Mouse (Mus musculus) lung, embryonic 15.5 days (tissue): ENCODE measurements around the gene Slco1a5. TPM values are rescaled to one million over a fixed set of nuclear protein-coding genes. Genes with fewer than 3 reads are reported as not detected.
"Not testable (repeated sequence)": the region's sequence is repeated elsewhere in the genome, so short reads cannot be mapped to it uniquely, and the experiment has no call there.

Experiments used
- ATAC-seq: fragments of 200-750 bp; cut with Nextera tagmentation; 2 replicates; pipeline ENCODE4 v1.8.0; 2017; ENCODE audit warnings: moderate number of reproducible peaks, borderline replicate concordance; ENCODE audit not compliant: low FRiP score, low TSS enrichment; ENCODE audit errors: extremely low read depth
- H3K27ac ChIP-seq: fragments of 300-500 bp; sonication (generic); 2 replicates; pipeline ENCODE4 v1.5.1; 2015; ENCODE audit warnings: moderate library complexity, mild to moderate bottlenecking, inconsistent platforms
- H3K27me3 ChIP-seq: fragments of 300-500 bp; sonication (generic); 2 replicates; pipeline ENCODE4 v1.6.1; 2015; ENCODE audit warnings: inconsistent platforms
- H3K36me3 ChIP-seq: fragments of 300-500 bp; sonication (generic); 2 replicates; pipeline ENCODE4 v1.6.1; 2015; ENCODE audit warnings: inconsistent platforms
- H3K4me1 ChIP-seq: fragments of 300-500 bp; sonication (generic); 2 replicates; pipeline ENCODE4 v1.6.1; 2015; ENCODE audit warnings: inconsistent platforms
- H3K4me2 ChIP-seq: fragments of 300-500 bp; sonication (generic); 2 replicates; pipeline ENCODE4 v1.6.1; 2015; ENCODE audit warnings: inconsistent platforms, mild to moderate bottlenecking, moderate library complexity
- H3K4me3 ChIP-seq: fragments of 300-500 bp; sonication (generic); 2 replicates; pipeline ENCODE4 v1.5.1; 2015; ENCODE audit warnings: mild to moderate bottlenecking, inconsistent platforms
- H3K9ac ChIP-seq: fragments of 300-500 bp; sonication (generic); 2 replicates; pipeline ENCODE4 v1.6.1; 2015; ENCODE audit warnings: inconsistent platforms
- H3K9me3 ChIP-seq: fragments of 300-500 bp; sonication (generic); 2 replicates; pipeline ENCODE4 v1.6.1; 2016; ENCODE audit warnings: inconsistent platforms
- WGBS: fragments of 180-500 bp; shearing (Covaris S2); methylation state at CpG from one replicate; pipeline ENCODE4 v1.1.7; 2015; 5-methylcytosine and 5-hydroxymethylcytosine counted together
- polyA plus RNA-seq: library from polyadenylated mRNA; unstranded; fragments of >200 nt; fragmentation: Nextera tagmentation; extraction: Ambion mirVana; gene quantifications from 2 replicates; pipeline ENCODE4 v1.2.1, GENCODE M21; 2015

Slco1a5 gene
- polyA plus RNA-seq = 0.13 and 0.17 TPM in 2 replicates

- no peaks in the 10 kb centered on the region for H3K27me3 ChIP-seq
- WGBS = 14% methylated on average over 4 of the region's 4 CpGs
Measured at GRCm38 (mm10) chr6:142322881-142323280, at the start of gene Slco1a5. Gene Slco1a5, minus strand, starts transcription at chr6:142322981.

DNA sequence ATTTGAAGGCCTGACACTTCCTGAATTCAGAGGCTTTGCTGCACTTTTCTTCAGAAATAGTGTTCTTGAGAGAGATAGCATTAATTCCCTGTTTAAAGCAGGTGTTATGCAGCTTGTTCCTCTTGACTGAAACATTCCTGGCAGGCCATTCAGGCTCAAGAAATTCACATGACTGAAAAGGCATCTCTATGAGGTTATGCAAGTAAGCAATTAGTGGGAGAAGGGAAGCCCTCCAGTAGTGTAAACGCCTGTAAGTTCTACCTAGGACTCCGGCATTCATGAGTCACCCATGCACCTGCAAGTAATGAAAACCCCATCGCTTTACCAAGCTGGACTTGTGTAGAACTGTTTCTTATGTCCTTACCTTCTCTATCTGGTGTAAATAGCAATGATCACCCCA lies 46.8 kb upstream of the Slco1a5 start:
- no peak overlapping the region for H3K9ac ChIP-seq
- no peaks in the 10 kb centered on the region for H3K4me1 ChIP-seq
- peaks cover 34% of the 10 kb centered on the region for H3K36me3 ChIP-seq
- H3K4me3 ChIP-seq = no peak overlapping the region
- no peak overlapping the region for H3K27ac ChIP-seq
- no peaks in the 10 kb centered on the region for H3K27me3 ChIP-seq
- H3K9me3 ChIP-seq = no peaks in the 10 kb centered on the region
- ATAC-seq = no peak
- WGBS = 84% methylated on average over 3 of the region's 3 CpGs
- no peak overlapping the region for H3K4me2 ChIP-seq

More at GRCm38 (mm10) chr6:142322881-142323280, at the start of gene Slco1a5:
- no peaks in the 10 kb centered on the region for H3K4me1 ChIP-seq
- no peak within 1 kb of the TSS for H3K4me2 ChIP-seq
- H3K9ac ChIP-seq = no peak within 1 kb of the TSS
- H3K36me3 ChIP-seq = no peaks in the 10 kb centered on the region
- ATAC-seq = no peak
- no peaks in the 10 kb centered on the region for H3K9me3 ChIP-seq
- H3K27ac ChIP-seq = no peak within 1 kb of the TSS
- no peak within 1 kb of the TSS for H3K4me3 ChIP-seq

DNA sequence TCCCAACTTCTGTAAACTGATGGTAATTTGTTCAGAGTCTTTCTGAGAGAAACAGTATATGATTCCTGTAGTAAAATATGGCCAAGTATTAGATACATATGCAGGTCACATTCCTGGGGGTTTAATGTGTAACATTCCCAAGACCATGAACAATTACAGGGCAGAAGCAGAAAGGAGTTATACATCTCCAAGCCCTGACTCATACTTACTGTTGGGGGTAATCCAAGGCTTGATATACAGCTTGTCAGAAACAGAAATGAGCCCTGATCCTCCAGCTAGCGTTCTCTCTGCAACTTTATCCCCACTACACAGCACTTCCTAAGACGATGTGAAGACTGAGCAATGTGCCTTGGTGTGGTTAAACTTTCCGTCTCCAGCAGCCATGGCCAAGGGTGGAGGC lies 44.8 kb upstream of the Slco1a5 start:
- Histone ChIP-seq H3K27ac (no peak overlapping the region), H3K36me3 (peaks cover 32% of the 10 kb centered on the region), H3K4me1 (no peaks in the 10 kb centered on the region), H3K9me3 (no peaks in the 10 kb centered on the region), H3K4me3 (no peak overlapping the region), H3K27me3 (no peaks in the 10 kb centered on the region), H3K4me2 (no peak overlapping the region), H3K9ac (no peak overlapping the region)
- WGBS = 96% methylated on average over 3 of the region's 3 CpGs
- no peak for ATAC-seq

- Histone ChIP-seq H3K36me3 (peaks cover 33% of the 10 kb centered on the region), H3K4me3 (no peak overlapping the region), H3K4me2 (no peak overlapping the region), H3K4me1 (no peaks in the 10 kb centered on the region), H3K9me3 (no peaks in the 10 kb centered on the region), H3K9ac (no peak overlapping the region), H3K27ac (no peak overlapping the region), H3K27me3 (no peaks in the 10 kb centered on the region)
- WGBS = 88% methylated on average over 10 of the region's 10 CpGs
- no peak for ATAC-seq
Measured at GRCm38 (mm10) chr6:142366473-142367018, 43.8 kb upstream of the Slco1a5 start.

GRCm38 (mm10) chr6:142365742-142366472 lies 43.1 kb upstream of the Slco1a5 start:
- Histone ChIP-seq H3K4me3 (no peak overlapping the region), H3K4me1 (no peaks in the 10 kb centered on the region), H3K27ac (no peak overlapping the region), H3K27me3 (no peaks in the 10 kb centered on the region), H3K36me3 (peaks cover 35% of the 10 kb centered on the region), H3K9ac (no peak overlapping the region), H3K9me3 (no peaks in the 10 kb centered on the region), H3K4me2 (no peak overlapping the region)
- 71% methylated on average over 8 of the region's 8 CpGs for WGBS
- ATAC-seq = no peak

DNA sequence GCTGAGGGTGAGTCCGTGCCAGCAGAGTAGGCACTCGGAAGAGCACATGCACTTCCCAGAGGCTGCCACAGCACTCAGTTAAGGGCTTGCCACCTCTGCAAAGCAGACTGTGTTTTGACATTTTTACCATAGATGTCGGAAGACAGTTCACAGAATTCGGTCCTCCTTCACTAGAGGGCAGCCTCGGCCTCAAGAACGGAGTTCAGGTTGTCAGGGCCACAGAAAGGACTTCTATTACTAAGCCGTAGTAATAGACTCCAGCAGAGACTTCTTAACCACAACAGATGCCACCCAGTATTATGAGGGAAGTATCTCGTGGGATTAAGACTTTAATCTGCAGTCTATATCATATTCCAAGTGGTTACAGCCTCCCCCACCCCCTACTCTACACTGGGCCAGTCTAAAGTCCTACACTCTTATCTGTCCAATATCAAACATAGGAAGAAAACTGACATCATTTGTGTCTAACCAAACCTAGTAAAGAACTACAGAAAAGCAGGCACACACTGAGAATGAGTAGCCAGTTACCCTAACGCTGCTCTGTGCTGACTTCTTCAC lies 40.3 kb upstream of the Slco1a5 start:
- 71% methylated on average over 9 of the region's 9 CpGs for WGBS
- Histone ChIP-seq H3K27me3 (no peaks in the 10 kb centered on the region), H3K27ac (no peak overlapping the region)

DNA sequence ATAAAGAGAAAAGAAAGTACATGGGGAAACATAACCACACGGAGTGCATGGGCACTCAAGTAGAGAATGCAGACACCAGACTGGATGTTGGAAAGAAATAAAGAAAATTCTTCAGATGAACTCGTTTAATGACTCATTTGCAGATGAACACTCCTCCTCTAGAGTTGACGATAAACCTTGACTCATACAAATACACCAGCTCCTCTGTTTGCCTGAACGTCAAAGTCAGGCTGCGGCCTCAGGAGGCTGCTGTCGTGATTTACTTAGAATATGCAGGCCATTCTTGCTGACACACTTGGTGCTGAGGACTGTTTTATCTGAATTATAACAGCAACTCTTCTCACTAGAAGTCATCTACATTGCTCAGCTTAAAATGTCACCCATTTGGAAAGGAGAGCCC lies 39.3 kb upstream of the Slco1a5 start:
- peaks cover 45% of the 10 kb centered on the region for H3K36me3 ChIP-seq
- WGBS = 93% methylated on average over 6 of the region's 6 CpGs
- no peak overlapping the region for H3K4me2 ChIP-seq
- no peaks in the 10 kb centered on the region for H3K27me3 ChIP-seq
- no peak overlapping the region for H3K4me3 ChIP-seq
- no peak for ATAC-seq
- H3K4me1 ChIP-seq = no peaks in the 10 kb centered on the region
- H3K9me3 ChIP-seq = no peaks in the 10 kb centered on the region
- H3K27ac ChIP-seq = no peak overlapping the region
- no peak overlapping the region for H3K9ac ChIP-seq

More for the DNA sequence above, 40.3 kb upstream of the Slco1a5 start:
- Histone ChIP-seq H3K9me3 (no peaks in the 10 kb centered on the region), H3K4me2 (no peak overlapping the region), H3K36me3 (peaks cover 42% of the 10 kb centered on the region), H3K4me3 (no peak overlapping the region), H3K4me1 (no peaks in the 10 kb centered on the region), H3K9ac (no peak overlapping the region)
- no peak for ATAC-seq

DNA sequence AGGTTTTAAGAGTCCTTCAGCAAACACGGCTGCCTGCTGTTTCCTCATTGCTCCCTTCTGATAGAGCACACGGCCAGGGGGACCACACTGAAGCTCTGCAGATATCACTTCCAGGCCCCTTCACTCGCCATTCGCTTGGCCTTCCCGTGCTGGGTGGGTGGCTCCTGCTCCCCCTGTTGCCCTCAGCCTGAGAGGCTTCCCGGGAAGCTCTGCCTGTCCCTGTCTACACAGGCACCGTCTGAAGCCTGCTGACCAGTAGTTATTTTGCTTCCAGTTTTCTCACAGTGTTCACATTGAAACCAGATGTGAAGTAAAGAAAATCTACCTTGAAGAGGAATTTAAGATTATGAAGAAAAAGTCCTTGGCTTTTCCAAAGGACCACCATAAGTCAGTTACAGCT lies 34.3 kb upstream of the Slco1a5 start:
- H3K27ac ChIP-seq = no peak overlapping the region
- ATAC-seq = no peak
- H3K4me1 ChIP-seq = no peaks in the 10 kb centered on the region
- no peaks in the 10 kb centered on the region for H3K9me3 ChIP-seq
- H3K4me2 ChIP-seq = no peak overlapping the region
- H3K27me3 ChIP-seq = no peaks in the 10 kb centered on the region
- H3K36me3 ChIP-seq = peaks cover 49% of the 10 kb centered on the region
- no peak overlapping the region for H3K4me3 ChIP-seq
- H3K9ac ChIP-seq = no peak overlapping the region
- WGBS = 77% methylated on average over 7 of the region's 7 CpGs

GRCm38 (mm10) chr6:142352099-142352498 lies 29.3 kb upstream of the Slco1a5 start:
- not testable (repeated sequence) for ATAC-seq, H3K9me3 ChIP-seq, H3K4me3 ChIP-seq, H3K4me1 ChIP-seq, H3K27me3 ChIP-seq, H3K9ac ChIP-seq, H3K4me2 ChIP-seq, H3K27ac ChIP-seq
- WGBS = 79% methylated on average over 3 of the region's 3 CpGs
- peaks cover 42% of the 10 kb centered on the region for H3K36me3 ChIP-seq

DNA sequence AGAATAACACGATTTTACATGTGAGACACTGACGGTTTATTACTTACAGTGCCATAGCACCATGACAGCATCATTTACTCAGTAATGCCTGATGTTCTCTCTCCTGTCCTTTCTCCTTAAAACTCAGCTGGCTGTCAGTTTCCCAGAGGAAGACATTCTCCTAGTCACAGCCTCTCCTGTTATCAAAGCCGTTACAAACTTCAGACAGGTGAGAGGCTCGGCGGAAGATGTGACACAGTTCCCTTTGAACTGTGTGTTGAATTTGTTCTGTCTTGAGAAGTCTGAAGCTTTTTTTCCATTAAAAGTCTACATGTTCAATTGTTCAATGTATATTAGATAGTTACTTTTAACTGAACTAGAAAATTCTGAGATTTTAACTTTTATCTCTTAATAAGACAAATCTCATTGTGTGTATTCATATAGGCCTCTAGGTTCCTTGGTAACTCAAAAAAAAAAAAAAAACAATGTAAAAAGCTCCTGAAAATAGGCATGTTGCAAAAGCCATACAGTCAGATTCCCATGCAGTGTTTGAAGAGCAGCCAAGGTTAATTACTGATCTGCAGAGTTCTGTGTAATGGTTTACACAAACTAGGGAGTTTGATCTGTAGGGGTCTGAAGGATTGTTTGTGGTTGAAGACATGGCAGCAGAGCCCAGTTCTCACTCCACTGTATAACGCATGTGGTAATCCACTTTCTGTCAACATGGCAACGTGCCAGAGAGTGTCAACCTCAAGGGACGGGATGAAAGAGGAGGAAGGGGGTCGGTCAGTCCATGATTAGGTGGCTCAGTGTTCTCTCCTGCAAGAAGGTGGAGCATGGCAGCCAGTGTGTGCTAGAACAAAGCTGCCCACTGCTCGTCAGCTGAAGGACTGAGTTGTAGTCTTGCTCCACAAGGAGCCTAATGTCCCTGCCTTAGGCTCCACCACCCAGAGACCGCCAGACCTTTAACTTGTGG lies 24.9 kb upstream of the Slco1a5 start:
- H3K36me3 ChIP-seq = peaks cover 27% of the 10 kb centered on the region
- 55% methylated on average over 11 of the region's 11 CpGs for WGBS
- no peak overlapping the region for H3K27ac ChIP-seq
- H3K9me3 ChIP-seq = no peaks in the 10 kb centered on the region
- H3K4me2 ChIP-seq = no peak overlapping the region
- no peak overlapping the region for H3K9ac ChIP-seq
- no peak for ATAC-seq
- H3K4me1 ChIP-seq = peaks cover 9% of the 10 kb centered on the region
- no peak overlapping the region for H3K4me3 ChIP-seq
- no peaks in the 10 kb centered on the region for H3K27me3 ChIP-seq

- WGBS = 39% methylated on average over 12 of the region's 12 CpGs
- ATAC-seq = no peak
- peaks cover 9% of the 10 kb centered on the region for H3K4me1 ChIP-seq
- peak overlapping the region; percentile 55 for H3K4me2 ChIP-seq
- H3K9ac ChIP-seq = peak overlapping the region; percentile 58
- H3K36me3 ChIP-seq = peaks cover 18% of the 10 kb centered on the region
- H3K27me3 ChIP-seq = no peaks in the 10 kb centered on the region
- H3K27ac ChIP-seq = no peak overlapping the region
- H3K9me3 ChIP-seq = no peaks in the 10 kb centered on the region
- peak overlapping the region; percentile 69 for H3K4me3 ChIP-seq
Measured at GRCm38 (mm10) chr6:142346181-142347110, 23.7 kb upstream of the Slco1a5 start.
